Mouse (Mus musculus): Measurements from ENCODE around the gene Pycr1.

- TF ChIP-seq MAX (IDR thresholded peaks at IDR 0.05; ENCODE audit: low read length), result no peak
- no peak for TF ChIP-seq CTCF (conservative IDR thresholded peaks at IDR 0.05 in 1 of 2, IDR thresholded peaks at IDR 0.05 in 1 of 2; ENCODE audit: low read depth in 2 of 2, low read length in 2 of 2)
- TF ChIP-seq EP300 (IDR thresholded peaks at IDR 0.05; ENCODE audit: low read length), result no peak
- no peak for TF ChIP-seq POLR2AphosphoS2 (IDR thresholded peaks at IDR 0.05; ENCODE audit: low read depth, low read length)
- TF ChIP-seq ZMIZ1 (IDR thresholded peaks at IDR 0.05; ENCODE audit: low read depth, low read length), result no peak
- no peak for TF ChIP-seq USF1 (IDR thresholded peaks at IDR 0.05; ENCODE audit: low read depth, low read length)
- TF ChIP-seq KAT2A (IDR thresholded peaks at IDR 0.05; ENCODE audit: insufficient replicate concordance, low read length), result no peak
- no peak for TF ChIP-seq POLR2A (IDR thresholded peaks at IDR 0.05; ENCODE audit: low read depth, low read length)
- TF ChIP-seq SMC3 (IDR thresholded peaks at IDR 0.05; ENCODE audit: low read depth, low read length), result no peak
- TF ChIP-seq USF2 (conservative IDR thresholded peaks at IDR 0.05; ENCODE audit: low read depth, low read length), result no peak
- TF ChIP-seq MYC (IDR thresholded peaks at IDR 0.05; ENCODE audit: low read depth, low read length), result no peak
- TF ChIP-seq CHD1 (IDR thresholded peaks at IDR 0.05; ENCODE audit: low read depth, low read length), result no peak
- TF ChIP-seq CHD2 (IDR thresholded peaks at IDR 0.05; ENCODE audit: low read length), result no peak
- no peak for TF ChIP-seq ETS1 (conservative IDR thresholded peaks at IDR 0.05; ENCODE audit: low read depth, low read length)
Measured at GRCm38 (mm10) chr11:120689365-120689764, 45.8 kb upstream of the Pycr1 start.
